Mouse (Mus musculus): ENCODE results near the gene Vmn2r69.

Gene Vmn2r69

GRCm38 (mm10) chr7:85415820-85416219, at the start of gene Vmn2r69:
Gene Vmn2r69, minus strand, starts transcription at chr7:85415920.
- no peak for DNase-seq (ENCODE audit: low spot score)
